Mouse (Mus musculus) C3H10T1/2 (cell line): ENCODE data around the gene Marcksl1. TPM values are rescaled to one million over a fixed set of nuclear protein-coding genes. Genes with fewer than 3 reads are reported as not detected.

ENCODE experiments used
- polyA plus RNA-seq, 2 experiments: library from polyadenylated mRNA; unstranded; fragments of >200 nt; fragmentation: generic; extraction: Trizol; gene quantifications; one replicate each; pipeline ENCODE4 v1.2.1; 2012; ENCODE audit warnings: missing spikeins in 2 of 2

Gene Marcksl1
- polyA plus RNA-seq = 100 to 1,000 TPM in 1 of 2 experiments, 10 to 100 TPM in 1; 57.5 to 148 TPM

GRCm38 (mm10) chr4:129513086-129513767 is at the start of gene Marcksl1:
Gene Marcksl1 (plus strand): TSS chr4:129513581.

DNA sequence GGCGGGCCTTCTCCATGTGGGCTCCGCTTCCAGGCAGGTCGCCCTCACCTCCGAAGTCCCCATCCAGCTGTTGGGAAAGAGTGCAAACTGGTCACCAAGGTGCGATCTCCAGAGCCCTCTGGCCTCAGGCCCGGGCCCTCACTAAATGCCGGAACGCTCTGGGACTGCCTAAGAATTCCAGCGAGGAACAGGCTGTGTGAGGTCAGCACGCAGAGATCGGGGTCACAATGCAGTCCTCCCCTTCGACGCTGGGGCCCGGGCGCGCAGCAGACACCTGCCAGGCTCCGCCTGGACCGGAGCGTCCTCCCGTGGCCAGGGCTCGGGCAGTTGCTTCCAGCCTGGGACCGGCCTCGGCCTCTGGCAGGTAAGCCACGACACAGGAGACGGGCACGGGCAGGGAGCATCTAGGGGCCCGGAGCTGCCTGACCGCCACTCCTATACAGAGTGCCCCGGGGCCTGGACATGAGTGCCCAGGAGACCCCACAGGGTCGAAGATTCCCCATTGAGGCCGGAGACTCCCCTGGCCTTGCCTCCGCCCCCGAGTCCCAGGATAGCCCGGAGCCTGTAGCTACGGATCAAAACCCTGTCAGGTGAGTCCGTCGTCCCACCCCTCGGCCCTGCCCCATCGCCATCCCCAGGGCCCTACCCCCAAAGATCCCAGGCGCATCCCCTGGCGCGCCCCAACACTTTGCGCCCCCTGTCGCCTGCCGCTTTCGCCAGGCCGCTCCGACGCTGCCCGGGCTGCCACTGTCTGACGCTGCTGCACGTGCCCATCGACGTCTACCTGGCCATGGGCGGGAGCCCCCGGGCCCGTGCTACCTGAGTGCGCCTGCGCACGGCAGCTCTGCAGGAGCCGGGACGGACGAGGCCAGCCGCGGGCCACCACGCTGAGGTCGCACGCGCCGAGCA is 22.2 kb upstream of the Marcksl1 start, which contains the start of the genes Tssk3 and Fam229a:
TSS of gene Tssk3 (minus strand) at position 51 of the 909 bp plus-strand sequence.
TSS of gene Fam229a (plus strand) at position 219 of the 909 bp plus-strand sequence.

GRCm38 (mm10) chr4:129542592-129543141 is 29.3 kb downstream of the Marcksl1 start, which contains the start of gene Hdac1:
Gene Hdac1 (minus strand): TSS chr4:129542713.

Other genes starting within 250 kb of the Marcksl1 start
- gene Sync, start 226.0 kb upstream of the Marcksl1 start, polyA plus RNA-seq = 1 to 10 TPM in 1 of 2 experiments, under 1 TPM in 1; 0.04 to 1.4 TPM
- 100 to 1,000 TPM in 1 of 2 experiments, 10 to 100 TPM in 1; 91.9 to 133 TPM for gene Rbbp4, start 178.2 kb upstream of the Marcksl1 start, polyA plus RNA-seq
- gene Zbtb8os, start 177.9 kb upstream of the Marcksl1 start, polyA plus RNA-seq = 10 to 100 TPM in 1 of 2 experiments, 1 to 10 TPM in 1; 2.4 to 26.0 TPM
- gene Zbtb8a, start 135.5 kb upstream of the Marcksl1 start, polyA plus RNA-seq = 1 to 10 TPM; 1.4 to 8.8 TPM
- gene Zbtb8b, start 72.7 kb upstream of the Marcksl1 start, polyA plus RNA-seq = under 1 TPM in 1 of 2 experiments, not detected in 1; 0.01 TPM
- 10 to 100 TPM in 1 of 2 experiments, 1 to 10 TPM in 1; 2.2 to 20.7 TPM for gene Bsdc1, start 52.0 kb upstream of the Marcksl1 start, polyA plus RNA-seq
- gene Tssk3, start 22.6 kb upstream of the Marcksl1 start, polyA plus RNA-seq = not detected
- gene Fam229a, start 22.4 kb upstream of the Marcksl1 start, polyA plus RNA-seq = under 1 TPM in 1 of 2 experiments, not detected in 1; 0.09 TPM
- gene Hdac1, start 29.1 kb downstream of the Marcksl1 start, polyA plus RNA-seq = 10 to 100 TPM; 10.4 to 97.9 TPM
- gene Lck, start 60.1 kb downstream of the Marcksl1 start, polyA plus RNA-seq = under 1 TPM; 0.12 to 0.33 TPM
- under 1 TPM in 1 of 2 experiments, not detected in 1; 0.12 TPM for gene Fam167b, start 65.0 kb downstream of the Marcksl1 start, polyA plus RNA-seq
- 100 to 1,000 TPM; 267 to 601 TPM for gene Eif3i, start 87.1 kb downstream of the Marcksl1 start, polyA plus RNA-seq
- gene Tmem234, start 87.1 kb downstream of the Marcksl1 start, polyA plus RNA-seq = 100 to 1,000 TPM; 192 to 203 TPM
- under 1 TPM; 0.27 to 0.48 TPM for gene Dcdc2b, start 100.7 kb downstream of the Marcksl1 start, polyA plus RNA-seq
- gene Iqcc, start 105.5 kb downstream of the Marcksl1 start, polyA plus RNA-seq = 10 to 100 TPM in 1 of 2 experiments, 1 to 10 TPM in 1; 6.8 to 27.3 TPM
- 10 to 100 TPM in 1 of 2 experiments, 1 to 10 TPM in 1; 8.4 to 46.3 TPM for gene Ccdc28b, start 110.4 kb downstream of the Marcksl1 start, polyA plus RNA-seq
- gene Txlna, start 127.5 kb downstream of the Marcksl1 start, polyA plus RNA-seq = 10 to 100 TPM in 1 of 2 experiments, 1 to 10 TPM in 1; 9.4 to 25.1 TPM
- gene Kpna6, start 159.2 kb downstream of the Marcksl1 start, polyA plus RNA-seq = 10 to 100 TPM in 1 of 2 experiments, 1 to 10 TPM in 1; 5.5 to 16.3 TPM
- 10 to 100 TPM; 12.8 to 14.4 TPM for gene Tmem39b, start 183.3 kb downstream of the Marcksl1 start, polyA plus RNA-seq
- 10 to 100 TPM; 10.8 to 54.5 TPM for gene Khdrbs1, start 228.7 kb downstream of the Marcksl1 start, polyA plus RNA-seq